Mouse (Mus musculus) intestine, embryonic 15.5 days (tissue): ENCODE data around the gene Dusp12. TPM values are rescaled to one million over a fixed set of nuclear protein-coding genes. Genes with fewer than 3 reads are reported as not detected.
A peak's percentile ranks its signal among the peaks of the same experiment; 100 is the strongest.

Experiments
- ATAC-seq: fragments of 200-750 bp; cut with Nextera tagmentation; 2 replicates; pipeline ENCODE4 v1.8.0; 2017; ENCODE audit warnings: moderate TSS enrichment, moderate library complexity
- H3K27ac ChIP-seq: fragments of 300-500 bp; sonication (generic); 2 replicates; pipeline ENCODE4 v1.5.1; 2015; ENCODE audit warnings: mild to moderate bottlenecking, inconsistent platforms
- H3K27me3 ChIP-seq: fragments of 300-500 bp; sonication (generic); replicated peaks from 2 replicates; pipeline ENCODE4 v1.6.1; 2015; ENCODE audit warnings: inconsistent platforms
- H3K36me3 ChIP-seq: fragments of 300-500 bp; sonication (generic); 2 replicates; pipeline ENCODE4 v1.6.1; 2015; ENCODE audit warnings: inconsistent platforms
- H3K4me1 ChIP-seq: fragments of 300-500 bp; sonication (generic); replicated peaks from 2 replicates; pipeline ENCODE4 v1.6.1; 2015; ENCODE audit warnings: inconsistent platforms
- H3K4me2 ChIP-seq: fragments of 300-500 bp; sonication (generic); replicated peaks from 2 replicates; pipeline ENCODE4 v1.6.1; 2015; ENCODE audit warnings: mild to moderate bottlenecking, inconsistent platforms
- H3K4me3 ChIP-seq: fragments of 300-500 bp; sonication (generic); replicated peaks from 2 replicates; pipeline ENCODE4 v1.5.1; 2015; ENCODE audit warnings: inconsistent platforms
- H3K9ac ChIP-seq: fragments of 300-500 bp; sonication (generic); 2 replicates; pipeline ENCODE4 v1.6.1; 2015; ENCODE audit warnings: inconsistent platforms
- H3K9me3 ChIP-seq: fragments of 300-500 bp; sonication (generic); 2 replicates; pipeline ENCODE4 v1.6.1; 2016; ENCODE audit warnings: inconsistent platforms
- WGBS: fragments of 180-500 bp; shearing (Covaris S2); methylation state at CpG from one replicate; pipeline ENCODE4 v1.1.7; 2015; 5-methylcytosine and 5-hydroxymethylcytosine counted together
- polyA plus RNA-seq: library from polyadenylated mRNA; unstranded; fragments of >200 nt; fragmentation: Nextera tagmentation; extraction: Ambion mirVana; gene quantifications from 2 replicates; pipeline ENCODE4 v1.2.1, GENCODE M21; 2015

The Dusp12 gene
- polyA plus RNA-seq, 1 experiment from 2014 or later, result 62.9 TPM

DNA sequence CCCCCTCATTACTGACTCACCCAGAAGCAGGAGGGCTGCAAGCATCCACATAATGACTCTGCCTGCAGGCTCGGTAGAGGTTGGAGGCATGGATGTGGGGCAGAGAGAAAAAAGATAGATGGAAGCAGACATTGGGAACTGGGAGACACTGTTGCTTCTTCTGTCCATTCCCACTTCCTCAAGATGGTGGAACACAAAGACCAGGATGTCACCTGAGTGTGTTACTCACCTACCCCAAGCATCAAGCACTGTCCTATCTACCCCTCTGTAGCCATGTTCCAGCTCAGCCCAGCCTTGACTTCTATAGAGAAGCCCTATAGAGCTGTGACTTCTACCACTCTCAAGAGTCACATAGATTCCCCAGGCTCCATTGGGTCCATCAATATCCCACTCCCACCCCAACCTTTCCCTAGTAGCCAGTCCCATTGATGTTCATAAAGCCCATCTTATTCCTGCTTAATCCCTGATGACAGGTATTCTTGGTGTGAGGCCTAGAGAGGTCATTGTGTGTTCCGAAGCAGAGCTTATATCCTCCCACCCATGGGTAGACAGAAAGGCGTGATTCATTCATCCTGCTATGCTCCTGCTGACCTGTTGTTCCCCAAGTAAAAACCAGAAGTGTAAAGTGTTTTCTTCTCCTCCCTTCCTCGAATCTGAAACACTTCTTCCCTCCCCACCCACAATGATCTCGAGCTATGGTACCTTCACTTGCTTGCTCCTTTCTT lies 27.7 kb upstream of the Dusp12 start, which contains the start of gene Fcrlb:
TSS of gene Fcrlb (minus strand) at position 51 of the 725 bp plus-strand sequence.
- Histone ChIP-seq H3K27ac (no peak within 1 kb of the TSS), H3K4me1 (peaks cover 6% of the 10 kb centered on the region), H3K4me3 (no peak within 1 kb of the TSS), H3K27me3 (peaks cover 8% of the 10 kb centered on the region), H3K9ac (no peak within 1 kb of the TSS), H3K9me3 (no peaks in the 10 kb centered on the region), H3K4me2 (no peak within 1 kb of the TSS), H3K36me3 (no peaks in the 10 kb centered on the region)
- 70% methylated on average over 5 of the region's 5 CpGs for WGBS
- ATAC-seq, result no peak

DNA sequence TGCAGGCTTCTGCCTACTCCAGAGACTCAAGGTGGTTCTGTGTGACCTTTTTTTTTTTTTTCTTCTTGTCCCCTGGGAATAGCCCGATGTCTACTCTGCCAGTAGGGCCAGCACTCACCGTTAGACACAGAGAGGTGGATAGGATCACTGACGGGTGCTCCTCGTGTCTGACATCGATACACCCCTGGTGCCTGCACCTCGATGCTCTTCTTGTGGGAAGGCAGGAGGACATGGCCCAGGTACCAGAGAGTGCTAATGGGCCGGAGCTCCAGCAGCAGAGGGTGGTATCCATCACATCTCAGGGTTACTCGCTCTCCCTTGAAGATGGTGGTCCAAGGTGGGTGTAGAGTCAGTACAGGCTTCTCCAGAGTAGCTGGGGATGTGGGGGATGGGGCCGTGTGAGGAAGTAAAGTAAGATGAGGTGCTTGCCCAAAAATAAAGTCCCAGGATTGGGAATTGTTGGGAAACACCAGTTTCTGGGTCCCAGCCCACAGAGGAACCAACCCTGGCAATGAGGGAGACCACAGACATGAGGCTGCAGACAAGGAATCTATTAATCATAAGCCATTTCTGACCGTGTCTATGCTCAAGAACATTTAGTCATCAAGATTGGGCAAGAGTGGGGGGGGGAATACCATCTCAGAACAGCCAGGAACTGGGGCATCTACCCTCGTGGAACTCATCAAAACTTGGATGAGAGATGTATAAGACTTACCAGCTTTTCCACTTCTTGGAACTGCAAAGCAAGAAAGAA lies 26.7 kb upstream of the Dusp12 start:
- Histone ChIP-seq H3K36me3 (no peaks in the 10 kb centered on the region), H3K27ac (no peak overlapping the region), H3K4me3 (no peak overlapping the region), H3K9ac (no peak overlapping the region), H3K4me2 (no peak overlapping the region), H3K27me3 (peaks cover 18% of the 10 kb centered on the region), H3K9me3 (no peaks in the 10 kb centered on the region), H3K4me1 (peaks cover 13% of the 10 kb centered on the region)
- ATAC-seq, result no peak
- WGBS, result 83% methylated on average over 11 of the region's 11 CpGs

DNA sequence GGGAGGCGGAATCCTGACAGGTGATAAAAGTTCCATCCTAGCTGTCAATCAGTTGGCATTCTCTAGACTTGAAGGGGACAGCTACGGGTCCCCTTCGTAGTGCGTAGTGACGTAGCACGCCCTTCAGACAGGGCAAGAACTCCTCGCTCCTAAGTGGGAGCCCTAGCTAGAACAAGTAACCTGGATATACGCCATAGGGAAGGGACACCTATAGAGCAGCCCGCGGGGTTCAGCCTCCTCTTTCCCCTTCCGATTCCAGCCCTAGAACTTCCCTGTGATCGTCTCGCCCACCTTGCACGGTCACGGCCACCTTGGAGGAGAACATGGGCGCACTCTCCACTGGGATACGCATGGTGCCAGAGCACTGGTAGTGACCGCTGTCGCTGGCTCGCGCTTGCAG lies 23.0 kb upstream of the Dusp12 start:
- H3K27me3 ChIP-seq, result peaks cover 23% of the 10 kb centered on the region
- ATAC-seq, result peak; percentile 55; the same call in 1 of the 2 replicates
- WGBS, result 4% methylated on average over 21 of the region's 21 CpGs

DNA sequence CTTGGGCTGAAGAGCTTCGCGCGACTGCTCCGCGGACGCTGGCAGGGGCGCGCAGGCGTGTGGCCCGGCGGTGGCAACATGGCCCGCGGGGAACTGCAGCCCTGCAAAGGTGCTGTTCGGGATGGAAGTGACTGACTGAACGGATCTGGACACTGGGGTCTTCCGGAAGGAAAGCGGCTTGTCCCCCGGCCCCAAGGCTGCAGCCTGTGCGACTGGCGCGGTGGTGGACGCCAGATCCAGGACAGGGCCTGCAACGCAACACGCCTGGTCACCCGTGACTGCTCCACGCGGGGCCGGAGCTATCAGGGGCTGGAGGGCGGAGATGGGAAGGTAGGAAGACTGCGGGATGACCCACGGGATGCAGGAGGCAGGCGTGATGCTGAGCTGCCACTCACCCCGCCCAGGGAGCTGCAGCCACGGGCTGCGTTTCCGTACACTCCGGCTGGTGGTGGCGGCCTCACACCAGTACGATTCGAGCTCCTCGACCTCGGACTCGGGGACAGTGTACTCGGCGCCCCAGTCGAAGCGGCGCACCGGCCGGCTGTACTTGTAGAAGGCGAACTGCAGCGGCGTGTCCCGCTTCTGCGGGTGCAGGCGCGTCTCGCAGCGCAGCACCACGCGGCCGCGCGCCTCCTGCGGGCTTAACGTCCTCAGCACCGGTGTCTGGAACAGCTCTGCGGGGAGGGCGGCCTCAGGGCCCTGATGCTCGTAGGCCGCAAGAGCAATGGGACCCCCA lies 22.3 kb upstream of the Dusp12 start:
- no peaks in the 10 kb centered on the region for H3K9me3 ChIP-seq
- WGBS, result 3% methylated on average over 71 of the region's 71 CpGs
- H3K4me2 ChIP-seq, result peak overlapping the region; percentile 94
- no peak overlapping the region for H3K27ac ChIP-seq
- H3K4me3 ChIP-seq, result peak overlapping the region; percentile 45
- ATAC-seq, result peak; percentile 70
- peaks cover 23% of the 10 kb centered on the region for H3K27me3 ChIP-seq
- peak overlapping the region; percentile 34; the same call in 1 of the 2 replicates for H3K9ac ChIP-seq
- no peaks in the 10 kb centered on the region for H3K36me3 ChIP-seq
- H3K4me1 ChIP-seq, result peaks cover 14% of the 10 kb centered on the region

More for the DNA sequence above, 23.0 kb upstream of the Dusp12 start:
- Histone ChIP-seq H3K4me2 (peak overlapping the region; percentile 94), H3K36me3 (no peaks in the 10 kb centered on the region), H3K4me3 (peak overlapping the region; percentile 45), H3K27ac (no peak overlapping the region), H3K9me3 (no peaks in the 10 kb centered on the region), H3K9ac (no peak overlapping the region), H3K4me1 (peaks cover 14% of the 10 kb centered on the region)

DNA sequence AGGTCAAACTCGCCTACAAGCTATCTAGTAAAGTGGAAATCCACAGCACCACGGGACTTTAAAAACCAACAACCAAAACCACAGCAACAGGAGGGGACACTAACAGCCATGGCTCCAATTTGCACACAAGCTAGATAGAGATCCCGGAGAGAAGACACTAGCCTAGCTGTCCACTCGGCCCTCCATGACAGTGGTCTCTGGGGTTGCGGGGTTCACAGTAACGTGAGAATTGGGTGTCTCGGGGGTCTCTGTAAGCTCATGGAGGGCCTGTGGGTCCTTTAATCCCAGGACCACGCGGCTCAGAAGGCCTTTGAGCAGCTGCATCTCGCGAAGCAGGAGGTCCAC lies 21.7 kb upstream of the Dusp12 start:
- 23% methylated on average over 11 of the region's 11 CpGs for WGBS

DNA sequence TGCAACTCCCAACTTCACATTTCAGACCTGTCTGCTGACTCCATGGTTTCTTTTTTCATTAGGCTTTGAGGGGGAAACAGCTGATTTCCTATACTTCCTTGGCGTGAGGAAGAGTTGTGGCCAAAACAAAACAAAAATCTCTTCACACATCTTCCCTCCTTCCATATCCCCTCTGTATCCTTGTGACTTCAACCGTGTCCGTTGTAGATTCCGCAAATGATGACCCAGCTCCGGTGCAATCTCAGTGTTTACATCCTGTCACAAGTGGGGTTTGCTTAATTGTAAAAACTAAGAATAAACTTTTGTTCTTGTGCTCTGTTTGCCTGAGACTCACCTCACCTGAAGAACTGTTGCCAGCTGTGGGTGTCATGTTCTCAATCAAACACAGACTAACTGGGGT lies 18.1 kb upstream of the Dusp12 start:
- H3K4me1 ChIP-seq, result peaks cover 12% of the 10 kb centered on the region
- H3K27me3 ChIP-seq, result peaks cover 19% of the 10 kb centered on the region
- H3K4me2 ChIP-seq, result no peak overlapping the region
- H3K36me3 ChIP-seq, result no peaks in the 10 kb centered on the region
- no peak overlapping the region for H3K9ac ChIP-seq
- no peak overlapping the region for H3K4me3 ChIP-seq
- H3K27ac ChIP-seq, result no peak overlapping the region
- WGBS, result 54% methylated on average over 5 of the region's 5 CpGs
- no peak for ATAC-seq
- H3K9me3 ChIP-seq, result no peaks in the 10 kb centered on the region

More for the DNA sequence above, 21.7 kb upstream of the Dusp12 start:
- Histone ChIP-seq H3K27ac (no peak overlapping the region), H3K4me2 (peak overlapping the region; percentile 94), H3K4me1 (peaks cover 14% of the 10 kb centered on the region), H3K9ac (no peak overlapping the region; the same call in 1 of the 2 replicates), H3K36me3 (no peaks in the 10 kb centered on the region), H3K9me3 (no peaks in the 10 kb centered on the region), H3K4me3 (peak overlapping the region; percentile 45), H3K27me3 (peaks cover 23% of the 10 kb centered on the region)
- ATAC-seq, result 0 out of 2 replicates have a peak, but pooled peaks have one; percentile 2

DNA sequence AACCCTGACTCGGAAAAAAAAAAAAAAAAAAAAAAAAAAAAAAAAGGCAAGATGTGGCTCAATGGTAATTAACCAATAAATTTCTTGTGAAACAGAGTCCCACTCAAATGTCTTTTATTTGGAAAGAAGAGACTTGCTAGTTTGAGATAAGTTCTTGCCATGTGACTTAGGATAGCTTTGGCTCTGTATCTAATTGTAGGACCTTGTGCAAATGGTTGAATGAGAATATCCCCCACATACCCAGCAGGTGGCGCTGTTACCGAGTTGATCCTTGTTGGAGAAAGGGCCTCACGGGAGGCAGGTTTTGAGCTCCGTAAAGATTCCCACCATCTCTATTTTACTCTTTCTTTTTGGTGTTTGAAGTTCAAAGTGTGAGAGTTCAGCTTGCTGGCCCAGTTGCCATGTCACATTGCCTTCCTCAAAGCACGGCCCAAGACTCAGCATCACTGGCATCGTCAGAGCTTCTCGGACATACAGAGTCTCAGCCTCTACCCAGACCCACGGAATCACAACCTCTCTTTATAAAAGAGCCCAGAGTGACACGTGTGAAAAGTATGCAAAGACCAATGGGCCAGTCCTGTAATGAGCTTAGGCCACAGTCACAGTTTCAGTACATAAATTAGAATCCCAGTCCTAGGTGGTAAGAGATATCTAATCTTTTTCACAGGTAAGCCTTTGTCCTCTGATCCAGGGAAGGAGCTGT lies 16.3 kb upstream of the Dusp12 start:
- no peaks in the 10 kb centered on the region for H3K4me1 ChIP-seq
- H3K4me2 ChIP-seq, result no peak overlapping the region
- peak; percentile 57 for ATAC-seq
- H3K27ac ChIP-seq, result no peak overlapping the region
- H3K36me3 ChIP-seq, result no peaks in the 10 kb centered on the region
- H3K9me3 ChIP-seq, result no peaks in the 10 kb centered on the region
- no peak overlapping the region for H3K9ac ChIP-seq
- H3K4me3 ChIP-seq, result no peak overlapping the region
- H3K27me3 ChIP-seq, result peaks cover 4% of the 10 kb centered on the region; the same call in 1 of the 2 replicates
- 37% methylated on average over 10 of the region's 10 CpGs for WGBS

DNA sequence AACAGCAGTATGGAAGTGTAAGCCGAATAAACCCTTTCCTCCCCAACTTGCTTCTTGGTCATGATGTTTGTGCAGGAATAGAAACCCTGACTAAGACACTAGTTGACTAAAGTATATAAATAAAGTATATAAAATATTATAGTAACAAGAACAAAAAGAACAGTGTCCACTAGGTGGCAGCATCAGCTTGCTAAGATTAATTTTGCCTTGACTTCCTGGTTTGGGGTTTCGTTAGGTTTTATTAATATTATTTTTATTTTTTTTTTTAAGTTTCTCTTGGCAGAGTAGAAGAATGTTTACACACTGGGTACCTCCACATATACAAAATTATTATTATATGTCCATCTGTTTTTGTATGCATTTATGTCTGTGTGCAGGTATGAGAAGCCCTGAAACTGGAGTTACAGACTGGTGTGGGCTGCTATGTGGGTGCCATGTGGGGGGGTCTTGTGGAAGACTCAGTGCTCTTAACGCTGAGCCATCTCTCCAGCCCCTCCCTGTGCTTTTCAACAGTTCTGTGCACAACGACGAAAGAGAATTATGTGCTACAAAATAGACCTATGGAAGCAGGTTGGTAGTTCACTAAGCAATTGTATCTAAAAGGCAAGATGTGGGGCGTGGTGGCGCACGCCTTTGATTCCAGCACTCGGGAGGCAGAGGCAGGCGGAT lies 15.6 kb upstream of the Dusp12 start:
- Histone ChIP-seq H3K27ac (no peak overlapping the region), H3K4me1 (no peaks in the 10 kb centered on the region), H3K9ac (no peak overlapping the region), H3K9me3 (no peaks in the 10 kb centered on the region), H3K4me3 (no peak overlapping the region), H3K27me3 (no peaks in the 10 kb centered on the region; the same call in 1 of the 2 replicates), H3K4me2 (peak overlapping the region; percentile 43; the same call in 1 of the 2 replicates), H3K36me3 (no peaks in the 10 kb centered on the region)
- WGBS, result 34% methylated on average over 10 of the region's 10 CpGs
- ATAC-seq, result peak; percentile 54

DNA sequence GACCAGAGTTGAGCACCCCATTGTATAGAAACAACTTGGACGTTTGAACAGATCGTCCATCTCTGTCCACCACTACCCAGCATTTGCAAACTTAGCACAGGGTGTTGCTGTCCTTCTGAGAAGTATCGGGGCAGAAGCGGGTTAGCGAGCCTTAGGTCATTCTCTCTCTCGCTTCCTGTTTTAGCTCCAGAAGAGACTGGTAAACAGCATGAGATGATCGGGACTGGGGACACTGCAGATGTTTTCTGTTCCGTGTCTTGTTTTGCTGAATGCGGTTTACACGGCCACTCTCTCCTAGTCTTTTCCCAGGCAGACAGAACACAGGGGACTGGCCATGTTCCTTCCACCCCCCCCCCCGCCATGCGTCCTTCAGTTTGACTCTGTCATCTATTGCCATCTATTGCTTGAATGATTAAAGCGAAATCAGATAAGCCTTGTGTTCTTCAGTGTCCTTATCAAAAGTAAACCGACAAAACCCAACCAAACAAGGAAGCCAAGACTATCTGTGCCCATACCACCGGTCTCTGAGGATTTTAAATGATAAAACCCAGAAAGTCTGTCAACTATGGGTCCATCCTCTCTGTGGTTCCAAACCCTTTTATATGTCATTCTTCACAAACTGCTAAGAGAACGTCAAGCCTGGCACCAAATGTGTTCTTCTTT lies 13.2 kb upstream of the Dusp12 start:
- no peak for ATAC-seq

DNA sequence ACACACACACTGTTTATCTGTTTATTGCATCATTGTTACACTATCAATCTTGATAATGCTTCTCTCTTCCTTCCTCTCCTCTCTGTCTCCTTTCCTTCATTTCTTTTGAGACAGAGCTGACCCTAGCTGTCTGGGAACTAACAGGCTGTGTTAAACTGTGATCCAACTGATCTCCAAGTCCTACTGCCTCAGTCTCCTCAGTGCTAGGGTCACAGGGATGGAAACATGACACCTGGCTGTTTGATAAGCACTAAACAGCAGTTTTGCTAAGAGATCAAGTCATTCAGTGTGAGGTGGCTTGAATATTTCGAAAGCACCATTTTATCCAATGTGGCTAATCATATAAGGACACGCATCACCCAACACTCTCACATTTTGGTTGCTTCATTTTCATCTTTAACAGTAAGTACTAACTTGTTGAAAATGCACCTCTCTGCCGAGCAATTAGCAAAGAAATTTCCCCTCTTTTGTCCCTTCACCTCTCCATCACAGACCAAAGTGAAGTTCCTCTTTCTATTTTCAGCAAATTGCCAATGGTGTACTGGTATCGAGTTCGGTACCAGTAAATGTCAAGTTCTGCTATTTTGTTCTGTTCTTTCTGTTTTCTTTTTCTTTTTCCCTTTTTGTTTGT lies 11.4 kb upstream of the Dusp12 start:
- ATAC-seq, result no peak
- peaks cover 2% of the 10 kb centered on the region; the same call in 1 of the 2 replicates for H3K4me1 ChIP-seq
- H3K36me3 ChIP-seq, result no peaks in the 10 kb centered on the region
- H3K4me3 ChIP-seq, result no peak overlapping the region
- no peak overlapping the region for H3K27ac ChIP-seq
- no peak overlapping the region for H3K9ac ChIP-seq
- H3K4me2 ChIP-seq, result no peak overlapping the region
- no peaks in the 10 kb centered on the region for H3K27me3 ChIP-seq
- 81% methylated on average over 5 of the region's 5 CpGs for WGBS
- no peaks in the 10 kb centered on the region for H3K9me3 ChIP-seq

More for the DNA sequence above, 13.2 kb upstream of the Dusp12 start:
- Histone ChIP-seq H3K4me1 (no peaks in the 10 kb centered on the region), H3K27ac (no peak overlapping the region), H3K4me2 (no peak overlapping the region), H3K27me3 (no peaks in the 10 kb centered on the region; the same call in 1 of the 2 replicates), H3K9me3 (no peaks in the 10 kb centered on the region), H3K36me3 (no peaks in the 10 kb centered on the region), H3K9ac (no peak overlapping the region), H3K4me3 (no peak overlapping the region)
- WGBS, result 54% methylated on average over 16 of the region's 16 CpGs
